Comparison of ENCODE assay signal across 8 mouse cellular contexts in genomic region chr13:103696164-103696563, GRCm38 (mm10).
DNase-seq lines count a peak whose midpoint lies in the region; ATAC-seq and TF ChIP-seq lines count a peak whose summit lies in the region.

No protein-coding gene starts in this region.

- no peak for ATAC-seq in liver, embryonic 14.5 days (ENCODE audit: insufficient read depth)
- ATAC-seq in activated CD4-positive, CD25-positive, alpha-beta regulatory T cell, adult 4 months: no peak

- no peaks in the 10 kb centered on the region for H3K4me1 ChIP-seq in bone marrow, adult 2 months (ENCODE audit: control insufficient read depth, insufficient read depth, low read length)
- H3K4me1 ChIP-seq in hindbrain, embryonic 10.5 days (replicated peaks): peaks cover 6% of the 10 kb centered on the region; the same call in 1 of the 2 replicates
- H3K4me1 ChIP-seq in liver, embryonic 14.5 days (replicated peaks; ENCODE audit: control insufficient read depth in 2 of 2, insufficient read depth in 2 of 2, low read length in 1 of 2): no peaks in the 10 kb centered on the region

- TF ChIP-seq POLR2A in bone marrow, adult 2 months (IDR thresholded peaks at IDR 0.05; ENCODE audit: borderline replicate concordance, control insufficient read depth, low read depth, low read length): no peak

- intact Hi-C loops in left cerebral cortex, adult 2 months (cut with DNase I): loop anchor here (2.0 to 10.0 kb wide), 2 partner anchors 269 to 521 kb away; no protein-coding TSS in a partner anchor

- DNase-seq in left cerebral cortex, adult 2 months (ENCODE audit: extremely low spot score in 1 of 2, low spot score in 2 of 2): peak; percentile 29 to 45
- no peak for DNase-seq in left cerebral cortex, adult 11 months (ENCODE audit: low spot score)
- peak; percentile 31 for DNase-seq in MEL-GATA-1-ER (ENCODE audit: extremely low read depth, low read depth)
- peak; percentile 64 for DNase-seq in hindbrain, embryonic 10.5 days (ENCODE audit: low spot score)
- no peak for DNase-seq in liver, embryonic 14.5 days (ENCODE audit: low read depth in 3 of 3, low spot score in 3 of 3)
- peak; percentile 61 for DNase-seq in testis, postnatal 10 days (ENCODE audit: low spot score)

- H3K9me3 ChIP-seq in hindbrain, embryonic 10.5 days: no peaks in the 10 kb centered on the region
- no peaks in the 10 kb centered on the region for H3K9me3 ChIP-seq in liver, embryonic 14.5 days (ENCODE audit: control insufficient read depth, low read length)

- no peak overlapping the region for H3K4me3 ChIP-seq in left cerebral cortex, adult 2 months
- no peak overlapping the region for H3K4me3 ChIP-seq in bone marrow, adult 2 months (replicated peaks; ENCODE audit: control insufficient read depth, low read depth, low read length)
- no peak overlapping the region for H3K4me3 ChIP-seq in hindbrain, embryonic 10.5 days
- no peak overlapping the region for H3K4me3 ChIP-seq in liver, embryonic 14.5 days (ENCODE audit: insufficient read depth in 1 of 2, low read depth in 2 of 2, low read length in 2 of 2)

- no peak overlapping the region for H3K9ac ChIP-seq in liver, embryonic 14.5 days (replicated peaks)

- H3K27me3 ChIP-seq in hindbrain, embryonic 10.5 days (ENCODE audit: insufficient read depth, poor library complexity, severe bottlenecking): no peaks in the 10 kb centered on the region
- H3K27me3 ChIP-seq in liver, embryonic 14.5 days (ENCODE audit: control insufficient read depth, insufficient read depth, low read length): no peaks in the 10 kb centered on the region

- TF ChIP-seq EP300 in liver, embryonic 14.5 days (IDR thresholded peaks at IDR 0.05; ENCODE audit: low read depth): no peak

- H3K27ac ChIP-seq in left cerebral cortex, adult 2 months: no peak overlapping the region
- H3K27ac ChIP-seq in bone marrow, adult 2 months (ENCODE audit: control insufficient read depth, insufficient read depth, low read depth, low read length, poor library complexity): no peak overlapping the region
- H3K27ac ChIP-seq in hindbrain, embryonic 10.5 days: peak overlapping the region; percentile 16; the same call in 1 of the 2 replicates
- H3K27ac ChIP-seq in liver, embryonic 14.5 days: no peak overlapping the region

- TF ChIP-seq CTCF in left cerebral cortex, adult 2 months (IDR thresholded peaks at IDR 0.05): peak; percentile 87
- peak; percentile 64 for TF ChIP-seq CTCF in bone marrow, adult 2 months (IDR thresholded peaks at IDR 0.05; ENCODE audit: control insufficient read depth, insufficient read depth, low read length)
- TF ChIP-seq CTCF in liver, embryonic 14.5 days (IDR thresholded peaks at IDR 0.05; ENCODE audit: low read depth): peak; percentile 71

- H3K4me2 ChIP-seq in liver, embryonic 14.5 days (ENCODE audit: low read depth): no peak overlapping the region

- 49% methylated on average over 9 of the region's 9 CpGs for WGBS in bone marrow, adult 2 months
- WGBS in hindbrain, embryonic 10.5 days: 46% methylated on average over 9 of the region's 9 CpGs
- WGBS in liver, embryonic 14.5 days (ENCODE audit: insufficient replicate concordance): 43% methylated on average over 9 of the region's 9 CpGs

- no peaks in the 10 kb centered on the region for H3K36me3 ChIP-seq in hindbrain, embryonic 10.5 days
- no peaks in the 10 kb centered on the region for H3K36me3 ChIP-seq in liver, embryonic 14.5 days (replicated peaks; ENCODE audit: control insufficient read depth, insufficient read depth, low read depth)

Comparison
In these comparisons a context has a peak if more than half of its experiments do, and no peak if none do; other contexts are left out.
1. DNase-seq: peak in left cerebral cortex, adult 2 months (2 of 2), MEL-GATA-1-ER (single experiment), hindbrain, embryonic 10.5 days (single experiment) and testis, postnatal 10 days (single experiment); none in left cerebral cortex, adult 11 months (single experiment) and liver, embryonic 14.5 days (0 of 3).
2. Peak in every context shown above with its lines, with median percentiles within 50 percentile points of each other: CTCF ChIP-seq.